Mouse (Mus musculus) adrenal gland, adult 2 months (tissue): ENCODE results near the gene Asap3. TPM values are rescaled to one million over a fixed set of nuclear protein-coding genes. Genes with fewer than 3 reads are reported as not detected.

Source experiments
- DNase-seq: peaks from one replicate; pipeline ENCODE4 v3.0.0; 2021
- long read RNA-seq: library from polyadenylated mRNA; stranded (forward); transcript quantifications from one replicate; pipeline ENCODE4 v2.0.0, GENCODE M21; 2021
- polyA plus RNA-seq: library from polyadenylated mRNA; depleted of rRNA; stranded (reverse); fragments of >200 nt; gene quantifications from 2 replicates; pipeline ENCODE4 v1.2.3, GENCODE M21; 2012; rRNA removed
- total RNA-seq, 2 experiments: library from RNA; stranded (reverse); gene quantifications; 2 replicates each; pipeline ENCODE4 v1.2.3; 2021

The Asap3 gene
- total RNA-seq (1 to 10 TPM; 1.4 to 3.6 TPM), polyA plus RNA-seq (3.2 and 4.2 TPM in 2 replicates)
- long read RNA-seq, full-length matches to known transcripts = 4 of 5 reads
- long read RNA-seq, partial matches to known transcripts = 1 of 5 reads
- long read RNA-seq, other reads (novel, unspliced or antisense) = 0 of 5 reads

DNA sequence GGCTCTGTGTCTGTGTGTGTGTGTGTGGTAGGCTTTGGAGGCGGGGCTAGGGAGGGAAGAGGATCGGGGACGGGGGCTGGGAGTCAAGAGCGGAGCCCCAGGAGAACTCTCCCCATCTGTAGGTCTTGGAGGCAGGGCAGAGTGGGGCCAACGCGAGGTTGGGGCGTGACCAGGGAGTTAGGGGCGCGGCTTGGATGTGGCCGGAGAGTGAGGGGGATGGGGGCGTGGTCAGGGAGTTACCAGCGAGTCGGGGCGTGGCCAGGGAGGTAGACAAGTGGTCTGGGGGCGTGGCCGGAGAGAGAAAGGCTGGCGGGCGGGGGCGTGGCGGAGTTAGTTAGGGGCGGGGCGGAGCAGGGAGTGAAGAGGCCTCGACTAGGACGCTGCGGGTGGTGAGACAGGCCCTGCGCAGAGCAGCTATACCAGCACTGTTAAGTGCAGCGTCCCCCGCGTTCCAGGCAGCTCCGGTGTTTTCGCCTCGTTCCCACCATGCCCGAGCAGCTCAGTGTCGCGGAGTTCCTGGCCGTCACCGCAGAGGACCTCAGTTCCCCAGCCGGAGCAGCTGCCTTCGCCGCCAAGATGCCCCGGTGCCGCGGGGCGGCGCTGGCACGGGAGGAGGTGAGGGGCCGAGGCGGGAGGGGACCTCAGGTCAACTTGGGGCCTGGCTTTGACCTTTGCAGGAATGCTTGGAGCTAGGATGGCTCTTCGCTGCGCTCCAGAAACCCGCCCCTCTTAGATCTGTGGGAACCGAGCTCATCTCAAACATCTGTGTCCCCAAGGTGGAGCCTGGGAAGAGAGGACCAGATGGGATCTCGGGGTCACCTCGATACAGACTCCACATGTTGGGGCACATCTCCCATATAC is at the start of gene Asap3:
TSS of gene Asap3 (plus strand) at position 333 of the 861 bp plus-strand sequence.
- peak; percentile 97 for DNase-seq

DNA sequence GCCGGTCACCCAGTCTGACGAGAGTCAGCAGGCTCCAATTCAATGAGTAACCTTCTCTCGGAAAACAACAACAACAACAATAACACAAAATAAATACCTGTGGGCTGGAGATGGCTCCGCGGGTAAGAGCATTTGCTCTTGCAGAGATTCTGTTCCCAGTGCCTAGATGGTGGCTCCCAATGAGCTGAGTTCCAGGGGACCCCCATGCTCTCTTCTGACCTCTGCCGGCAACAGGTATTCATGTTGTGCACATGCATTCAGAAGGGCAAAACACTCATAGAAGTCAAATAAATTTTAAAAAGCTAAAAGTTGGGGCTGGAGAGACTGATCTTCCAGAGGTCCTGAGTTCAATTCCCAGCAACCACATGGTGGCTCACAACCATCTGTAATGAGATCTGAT is 47.7 kb upstream of the Asap3 start:
- DNase-seq = no peak

DNA sequence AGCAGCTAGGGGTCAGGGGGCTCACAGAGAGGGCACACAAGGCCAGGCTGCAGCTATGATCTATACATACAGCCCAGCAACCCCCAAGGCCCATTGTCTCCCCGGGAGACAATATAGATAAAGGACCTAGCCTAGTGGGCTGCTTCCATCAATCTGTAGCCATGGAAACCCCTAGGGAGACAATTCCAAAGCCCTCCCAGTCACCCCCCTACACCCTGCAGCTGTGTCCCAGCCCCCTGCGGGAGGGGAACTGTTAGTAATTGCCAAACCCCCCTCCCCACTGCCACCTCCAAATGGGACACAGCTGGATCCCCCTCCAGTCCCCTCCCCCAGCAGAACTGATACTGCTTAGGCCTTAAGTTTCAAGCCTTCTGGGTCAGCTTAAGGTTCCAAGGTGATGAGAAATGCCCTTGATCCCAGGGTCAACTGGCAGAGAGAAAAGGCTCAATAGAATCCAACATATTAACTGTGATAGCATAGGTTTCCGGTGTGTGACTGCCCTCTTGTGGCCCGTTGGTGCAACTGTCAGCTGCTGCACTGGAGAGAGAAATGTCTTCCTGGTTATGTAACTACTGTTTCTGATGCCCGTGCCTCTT is 46.3 kb upstream of the Asap3 start:
- DNase-seq = peak; percentile 70

DNA sequence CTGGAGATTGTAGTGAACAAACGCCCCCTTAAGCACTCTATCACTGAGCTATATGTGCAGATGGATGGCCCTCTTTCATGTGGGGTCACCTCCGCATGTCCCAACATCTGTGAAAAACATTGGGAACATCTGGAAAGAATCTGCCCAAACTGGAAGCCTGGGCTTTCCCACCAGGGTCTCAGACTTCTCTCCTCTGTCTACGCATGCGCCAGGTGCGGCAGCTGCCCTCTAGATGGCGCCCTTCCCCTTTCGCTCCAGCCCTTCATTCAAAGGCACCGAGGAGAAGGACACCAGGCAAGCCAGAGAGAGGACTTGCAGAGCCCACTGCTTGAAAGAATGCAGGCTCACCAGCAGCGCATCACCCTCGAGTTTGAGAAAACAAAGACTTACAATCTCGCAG is 42.7 kb upstream of the Asap3 start:
- peak; percentile 86 for DNase-seq

DNA sequence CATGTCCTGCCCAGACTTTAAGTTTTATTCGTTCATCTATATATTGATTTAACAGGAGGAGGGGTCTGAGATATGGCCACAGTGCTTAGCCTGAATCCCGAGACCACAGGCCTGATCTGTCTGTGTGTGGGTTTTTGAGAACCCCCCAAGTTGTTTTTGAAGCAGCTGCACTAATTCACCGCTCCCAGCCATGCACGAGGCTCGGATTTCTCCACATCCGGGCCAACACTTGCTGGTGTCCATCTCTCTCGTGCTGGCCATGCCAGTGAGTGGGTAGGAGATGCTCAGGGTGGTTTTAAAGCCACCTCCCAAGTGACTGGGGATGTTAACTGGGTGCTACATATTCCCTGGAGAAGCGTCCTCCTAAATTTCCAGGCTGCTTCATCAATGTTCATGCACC is 41.2 kb upstream of the Asap3 start:
- DNase-seq = no peak

DNA sequence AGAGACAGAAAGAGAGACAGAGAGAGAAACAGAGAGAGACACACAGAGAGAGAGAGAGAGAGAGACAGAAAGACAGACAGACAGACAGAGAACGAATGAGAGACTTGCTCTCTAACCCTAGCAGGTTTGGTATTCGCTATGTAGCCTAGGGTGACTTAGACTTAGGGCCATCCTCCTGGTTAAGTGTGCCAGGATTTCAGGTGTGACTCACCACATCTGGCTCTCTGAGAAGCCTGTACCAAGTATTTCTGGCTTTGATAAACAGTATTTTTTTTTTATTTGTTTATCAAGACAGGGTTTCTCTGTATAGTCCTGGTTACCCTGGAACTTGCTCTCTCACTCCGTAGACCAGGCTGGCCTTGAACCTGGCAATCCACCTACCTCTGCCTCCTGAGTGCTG is 38.5 kb upstream of the Asap3 start:
- peak; percentile 49 for DNase-seq

DNA sequence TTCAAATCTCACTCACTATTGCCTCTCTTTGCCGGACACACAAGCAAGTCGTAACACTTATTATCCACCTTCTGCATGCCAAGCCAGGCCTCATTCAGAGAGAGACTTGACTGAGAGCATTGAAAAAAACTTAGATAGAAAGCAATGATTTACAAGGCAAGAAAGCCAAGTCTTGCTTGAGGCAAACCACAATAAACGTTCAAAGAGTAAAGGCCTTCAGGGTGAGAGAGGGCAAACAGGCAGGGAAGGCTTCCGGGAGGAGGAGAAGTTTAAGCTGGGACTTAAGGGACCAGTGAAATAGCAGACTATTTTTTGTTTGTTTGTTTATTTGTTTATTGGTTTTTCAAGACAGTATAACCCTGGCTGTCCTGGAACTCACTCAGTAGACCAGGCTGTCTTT is 35.8 kb upstream of the Asap3 start:
- no peak for DNase-seq

DNA sequence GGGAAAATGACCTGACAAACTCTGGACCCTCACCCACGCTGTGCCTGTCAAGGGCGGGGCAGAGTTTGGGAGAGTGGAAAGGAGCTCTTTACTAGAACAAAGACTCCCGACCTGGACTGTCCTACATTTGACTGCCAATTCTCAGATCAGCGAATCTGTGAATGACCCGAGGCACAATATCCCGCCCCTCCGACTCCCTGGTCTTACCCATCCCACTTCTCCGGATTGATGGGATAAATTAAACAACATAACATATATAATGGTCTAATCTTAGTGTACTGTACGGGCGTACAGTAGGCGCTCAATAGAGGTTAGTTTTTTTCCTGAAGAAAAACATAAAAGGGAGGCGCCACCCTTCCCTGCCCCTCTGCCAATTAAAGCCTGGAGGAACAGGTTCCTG is 34.7 kb upstream of the Asap3 start:
- no peak for DNase-seq

DNA sequence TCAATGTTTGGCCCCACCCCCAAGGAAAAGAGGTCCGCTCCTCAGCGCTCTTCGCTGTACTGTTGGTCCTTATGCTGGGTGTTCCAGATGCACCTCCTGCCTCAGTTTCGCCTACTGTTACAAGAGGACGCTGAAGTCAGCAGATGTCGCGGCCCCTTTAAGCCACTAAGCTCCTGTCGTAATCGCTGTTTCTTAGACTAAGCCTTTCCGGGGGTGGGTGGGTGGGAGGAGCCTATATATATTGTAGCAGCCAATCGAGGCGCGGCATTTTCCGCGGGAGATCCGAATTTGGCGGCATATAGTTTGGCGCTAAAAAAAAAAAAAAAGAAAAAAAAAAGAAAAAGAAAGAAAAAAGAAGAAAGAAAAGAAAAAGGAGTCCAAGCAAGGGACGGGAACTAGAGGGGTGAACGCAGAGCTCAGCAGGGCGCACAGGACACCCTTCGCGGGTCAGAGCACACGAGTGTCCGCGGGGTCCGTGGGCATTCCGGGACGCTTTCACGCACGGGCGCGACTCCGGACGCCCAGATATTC is 34.1 kb upstream of the Asap3 start, which contains the start of gene E2f2:
TSS of gene E2f2 (plus strand) at position 384 of the 531 bp plus-strand sequence.
- peak; percentile 74 for DNase-seq

DNA sequence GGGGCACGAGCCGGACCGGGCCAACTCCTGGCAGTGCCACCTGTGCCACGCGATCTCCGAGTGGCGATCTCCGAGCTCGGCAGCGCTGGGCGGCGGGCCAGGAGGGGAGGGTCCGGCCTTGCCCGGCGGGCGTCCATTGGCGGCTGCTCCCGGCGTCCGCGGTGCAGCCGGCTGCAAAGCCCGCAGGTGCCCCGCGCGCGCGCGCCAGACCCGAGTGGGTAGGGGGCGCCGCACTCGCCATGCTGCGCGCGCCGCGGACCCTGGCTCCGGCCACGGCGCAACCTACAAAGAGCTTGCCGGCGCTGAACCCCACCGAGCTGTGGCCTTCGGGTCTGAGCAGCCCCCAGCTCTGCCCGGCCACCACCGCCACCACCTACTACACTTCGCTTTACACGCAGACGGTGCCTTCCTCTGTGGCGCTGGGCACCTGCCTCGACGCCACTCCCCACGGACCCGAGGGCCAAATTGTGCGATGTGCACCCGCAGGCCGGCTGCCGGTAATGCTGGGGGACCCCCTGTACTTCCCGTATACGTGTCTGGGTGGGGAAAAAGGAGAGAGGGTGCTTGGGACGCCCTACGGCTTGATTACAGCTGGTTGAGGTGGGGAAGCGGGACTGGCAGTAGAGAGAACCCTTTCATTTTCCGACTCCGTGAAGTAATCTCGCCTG is 33.5 kb upstream of the Asap3 start:
- peak; percentile 91 for DNase-seq

DNA sequence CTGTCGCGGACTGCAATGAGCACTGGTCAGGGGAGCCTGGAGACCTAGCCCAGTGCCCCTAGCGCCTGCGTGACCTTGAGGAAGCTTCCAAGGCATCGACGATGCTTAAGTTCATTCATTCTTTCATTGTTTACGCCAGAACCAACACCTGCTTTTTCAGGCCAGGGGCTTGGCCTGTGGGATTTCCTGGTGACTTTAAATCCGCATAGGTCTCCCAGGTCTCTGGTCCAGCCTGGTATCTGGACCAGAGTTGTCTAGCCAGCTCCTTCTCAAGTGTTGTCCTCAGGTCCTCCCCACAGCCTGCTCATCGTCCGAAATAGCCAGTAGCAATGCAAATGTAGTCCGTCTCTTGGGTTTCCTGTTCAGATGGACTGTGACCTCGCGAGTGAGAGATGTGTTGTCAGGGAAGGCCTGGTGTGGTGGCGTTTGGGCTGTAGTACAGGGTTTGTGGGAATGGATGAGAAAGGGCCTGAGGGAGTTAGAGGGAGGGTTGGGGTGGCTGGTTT is 32.9 kb upstream of the Asap3 start:
- peak; percentile 32 for DNase-seq

DNA sequence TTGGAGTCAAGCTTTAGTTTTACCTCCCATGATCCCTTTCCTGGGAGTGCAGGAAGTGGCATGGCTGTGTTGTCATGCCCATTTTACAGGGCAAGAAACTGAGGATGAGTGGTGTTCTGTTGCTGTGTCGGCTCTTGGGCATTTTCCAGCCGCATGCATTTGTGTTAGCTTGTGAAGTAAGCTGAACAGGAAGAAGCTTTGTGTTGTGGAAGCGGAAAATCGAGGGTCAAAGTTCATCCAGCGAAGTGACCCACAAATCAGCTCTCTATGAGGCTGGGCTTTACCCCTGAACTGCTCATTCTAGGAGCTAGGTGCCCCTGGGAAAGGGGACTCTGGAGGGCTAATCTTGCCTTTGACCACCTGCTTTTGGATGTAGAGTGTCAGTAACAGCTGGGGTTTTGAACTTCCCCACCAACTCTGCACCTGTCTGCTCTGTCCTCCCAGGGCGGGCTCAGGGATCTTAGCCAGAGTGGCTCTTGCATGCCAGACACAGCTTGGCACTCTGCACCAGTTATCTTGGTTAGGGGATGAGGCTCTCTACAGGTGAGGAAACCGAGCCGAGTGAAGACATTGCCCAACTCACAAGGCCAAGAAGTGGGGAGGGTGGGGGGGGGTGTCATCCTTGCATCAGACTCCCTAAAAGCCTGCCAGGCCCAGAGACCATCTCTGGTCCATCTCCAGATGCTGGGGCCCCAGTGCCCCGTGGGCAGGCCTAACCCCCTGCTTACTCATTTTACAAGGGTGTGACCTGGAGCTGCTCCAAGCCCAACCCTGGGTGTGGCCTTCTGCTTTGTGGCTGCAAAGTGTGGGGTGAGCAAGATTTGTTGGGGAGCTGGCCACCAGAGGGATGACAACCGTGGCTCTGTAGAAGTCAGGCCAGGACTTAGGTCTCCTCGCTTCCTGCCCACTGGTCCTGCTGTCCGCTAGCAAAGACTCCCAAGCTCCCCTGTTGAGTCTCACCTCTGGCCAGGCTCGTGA is 31.7 kb upstream of the Asap3 start:
- peak; percentile 76 for DNase-seq

DNA sequence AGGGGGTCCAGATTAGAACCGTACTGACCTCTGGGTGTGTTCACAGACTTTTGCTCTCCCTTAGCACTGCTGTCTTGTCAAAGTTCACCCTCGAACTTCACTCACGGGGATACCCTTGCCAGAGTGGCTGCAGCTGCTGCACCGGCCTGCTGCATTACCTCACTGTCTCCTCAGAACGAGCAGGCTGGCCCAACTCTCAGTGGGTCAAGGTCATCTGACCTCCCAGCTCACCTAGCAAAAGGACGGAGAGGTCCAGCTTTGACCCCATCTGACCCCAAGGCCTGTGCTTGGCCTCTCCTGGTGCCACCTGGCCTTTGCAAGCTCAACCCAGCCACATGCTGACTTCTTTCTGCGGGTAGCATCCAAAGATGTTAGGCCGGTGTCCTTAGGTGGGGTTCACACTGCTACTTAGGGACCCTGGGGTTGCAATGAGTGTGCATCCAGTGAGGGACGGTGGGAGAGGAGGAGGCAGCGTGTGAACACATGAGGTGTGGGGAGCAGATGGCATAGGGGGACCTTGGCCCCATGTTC is 30.1 kb upstream of the Asap3 start:
- DNase-seq = peak; percentile 29

DNA sequence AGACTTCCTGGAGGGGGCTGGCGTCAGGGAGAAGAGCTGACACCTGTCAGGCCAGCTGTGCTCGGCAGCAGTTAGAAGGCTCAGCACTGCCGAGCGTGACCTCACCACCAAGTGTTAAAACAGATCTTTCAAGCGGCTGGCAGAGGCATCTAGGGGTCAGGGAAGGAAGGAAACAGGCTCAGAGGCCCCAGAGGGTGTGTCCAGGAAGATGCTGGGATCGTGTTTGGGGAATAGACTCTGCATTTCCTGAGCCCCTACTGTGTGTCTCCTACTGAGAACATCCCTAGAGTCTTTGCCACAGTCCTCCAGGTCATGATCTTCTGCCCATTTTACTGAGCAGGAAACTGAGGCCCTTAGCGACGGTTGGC is 28.9 kb upstream of the Asap3 start:
- no peak for DNase-seq

DNA sequence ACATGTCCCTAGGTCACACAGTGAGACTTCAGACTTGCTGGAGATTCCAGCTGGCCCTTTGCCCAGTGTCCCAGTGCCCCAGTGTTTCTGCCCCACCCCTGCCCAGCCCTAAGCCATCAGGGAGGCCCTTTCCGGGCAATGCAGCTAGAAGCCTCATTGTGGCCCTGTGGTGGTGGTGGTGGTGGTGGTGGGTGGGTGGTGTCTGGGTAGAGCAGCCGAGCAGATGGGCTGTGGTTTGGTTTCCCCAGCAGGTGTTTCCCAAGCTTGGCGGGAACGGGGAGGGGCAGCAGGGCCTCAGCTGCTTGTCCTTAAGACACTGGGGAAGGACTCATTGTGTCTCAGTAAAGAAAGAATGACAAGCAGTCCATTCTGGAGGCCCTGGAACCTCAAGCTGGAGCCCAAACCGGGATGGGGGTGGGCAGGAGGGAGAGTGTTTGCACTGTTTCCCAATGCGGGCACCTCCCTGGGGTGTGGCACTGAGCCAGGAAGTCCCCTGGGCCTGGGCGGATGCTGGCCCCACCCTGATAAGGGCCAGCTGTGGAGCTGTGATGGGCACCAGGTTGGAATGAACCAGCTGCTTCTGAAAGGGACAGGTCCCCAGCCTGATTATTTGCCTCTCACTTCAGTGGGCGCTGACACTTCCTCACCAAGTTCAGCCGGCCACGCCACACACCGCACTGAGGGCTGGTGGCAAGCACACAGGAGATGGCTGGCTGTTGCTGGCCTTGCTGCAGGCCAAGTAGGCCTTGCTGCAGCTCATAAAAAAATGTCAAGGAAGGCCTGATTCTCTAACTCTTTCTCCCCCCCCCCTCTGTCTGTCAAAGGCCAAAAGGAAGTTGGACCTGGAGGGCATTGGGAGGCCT is 28.3 kb upstream of the Asap3 start:
- DNase-seq = peak; percentile 59

DNA sequence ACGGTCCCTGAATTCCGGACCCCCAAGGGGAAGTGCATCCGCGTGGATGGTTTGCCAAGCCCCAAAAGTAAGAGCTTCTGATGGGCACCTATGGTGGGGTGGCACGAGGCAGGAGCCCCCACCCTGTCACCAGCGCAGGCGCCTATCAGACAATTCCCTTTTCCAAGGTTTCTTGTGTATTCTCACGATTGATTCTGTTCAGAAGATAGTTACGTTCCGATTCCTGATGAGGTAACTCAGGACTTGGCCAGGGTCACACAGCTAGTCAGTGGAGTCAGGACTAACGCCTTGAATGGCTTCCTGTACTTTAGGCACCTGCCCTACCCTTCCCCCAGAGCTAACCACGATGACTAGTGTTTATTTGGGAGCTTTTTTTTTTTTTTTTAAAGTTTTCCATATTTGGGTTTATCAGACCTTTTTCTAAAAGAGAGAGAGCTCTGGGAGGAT is 27.7 kb upstream of the Asap3 start:
- DNase-seq = no peak

DNA sequence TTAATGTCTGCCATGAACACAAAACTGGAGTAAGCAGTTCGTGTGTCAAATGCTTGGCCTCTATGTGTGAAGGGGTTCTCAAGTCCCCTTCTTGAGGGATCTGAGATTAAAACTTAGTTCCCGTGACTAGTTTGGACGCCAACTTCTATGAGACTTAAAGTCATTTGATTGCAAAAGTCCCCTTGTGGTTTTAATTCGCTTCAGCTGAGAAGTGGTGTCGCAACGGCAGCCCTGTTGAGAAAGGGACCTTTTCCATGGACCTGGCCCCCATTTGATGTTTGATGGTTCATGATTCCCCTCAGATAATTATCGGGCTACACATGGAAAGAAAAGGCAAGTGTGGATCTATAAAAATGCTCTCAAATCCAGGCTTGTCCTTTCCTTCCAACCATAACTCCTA is 26.7 kb upstream of the Asap3 start:
- DNase-seq = no peak

DNA sequence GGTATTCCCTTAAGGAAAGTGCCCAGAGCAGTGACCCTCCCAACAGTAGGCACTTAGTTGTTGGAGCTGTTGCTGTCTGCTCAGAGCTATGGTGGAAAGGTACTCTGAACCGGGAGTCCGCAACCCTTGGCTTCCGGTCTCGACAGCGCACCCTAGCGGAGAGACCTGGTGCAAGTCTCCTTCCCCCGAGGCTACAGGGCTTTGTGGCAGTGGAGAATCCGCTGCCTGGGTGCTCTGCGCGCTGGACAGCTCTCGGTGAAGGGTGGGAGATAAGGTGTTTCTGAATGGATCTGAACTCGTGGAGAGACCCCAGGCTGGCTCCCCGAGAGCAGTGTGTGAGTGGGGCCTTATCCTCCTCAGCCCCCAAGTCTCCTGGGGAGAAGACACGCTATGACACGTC is 26.2 kb upstream of the Asap3 start:
- DNase-seq = peak; percentile 87
